Mouse (Mus musculus): ENCODE data around the gene Rasl12.

- no peak for TF ChIP-seq CTCF (IDR thresholded peaks at IDR 0.05; ENCODE audit: extremely low read depth, insufficient read depth, low read length)
- TF ChIP-seq POLR2A (IDR thresholded peaks at IDR 0.05; ENCODE audit: extremely low read depth, insufficient read depth, low read length), result no peak
Measured at GRCm38 (mm10) chr9:65381017-65381590, 17.2 kb upstream of the Rasl12 start.

Measured in cortical plate, adult 2 months (tissue).